Mouse (Mus musculus) frontal cortex, postnatal 14 days (tissue): ENCODE measurements around the gene Olfr340.
"Not testable (repeated sequence)": the region's sequence is repeated elsewhere in the genome, so short reads cannot be mapped to it uniquely, and the experiment has no call there.

Experiments used
- DNase-seq, 2 experiments: peaks; one replicate each; pipeline ENCODE4 v3.0.0; 2022; ENCODE audit warnings: low spot score in 2 of 2

Gene Olfr340

DNA sequence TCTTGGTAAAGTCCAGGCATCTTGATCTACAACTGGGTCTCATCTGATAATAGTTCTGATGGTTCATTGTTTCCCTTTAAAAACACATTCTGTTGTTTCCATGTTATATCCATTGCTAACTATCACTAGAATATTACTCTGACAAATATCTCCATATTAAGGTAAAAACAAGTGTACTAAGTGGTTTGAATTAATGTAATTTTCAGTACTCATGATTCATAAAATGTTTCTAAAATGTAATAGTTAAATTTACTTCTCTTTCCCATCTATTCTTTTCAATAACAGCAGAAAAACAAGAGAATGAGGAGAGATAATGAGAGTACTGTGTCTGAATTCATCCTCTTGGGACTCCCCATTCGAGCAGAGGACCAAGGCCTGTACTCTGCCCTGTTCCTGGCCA, at the start of gene Olfr340:
TSS of gene Olfr340 (plus strand) at position 301 of the 400 bp plus-strand sequence.
- DNase-seq = no peak

DNA sequence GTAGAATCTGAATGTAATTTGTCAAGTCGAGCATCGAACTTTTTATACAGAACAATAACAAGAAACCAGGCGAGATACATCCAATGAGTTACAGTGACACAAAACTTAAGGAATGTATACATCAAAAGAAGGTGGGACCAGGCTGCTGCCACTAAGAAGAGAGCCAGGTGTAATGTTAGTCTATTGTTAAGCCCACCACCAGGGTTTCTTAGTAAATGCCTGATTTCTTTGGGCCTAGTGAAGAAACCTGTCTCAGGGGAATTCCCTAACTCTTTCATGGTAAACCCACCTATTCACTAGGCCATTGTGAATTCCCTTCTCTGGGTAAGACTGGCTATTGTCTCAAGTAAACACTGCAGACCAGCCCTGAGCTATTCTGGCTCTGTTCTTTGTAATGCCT, 37.2 kb upstream of the Olfr340 start:
- DNase-seq = not testable (repeated sequence)

DNA sequence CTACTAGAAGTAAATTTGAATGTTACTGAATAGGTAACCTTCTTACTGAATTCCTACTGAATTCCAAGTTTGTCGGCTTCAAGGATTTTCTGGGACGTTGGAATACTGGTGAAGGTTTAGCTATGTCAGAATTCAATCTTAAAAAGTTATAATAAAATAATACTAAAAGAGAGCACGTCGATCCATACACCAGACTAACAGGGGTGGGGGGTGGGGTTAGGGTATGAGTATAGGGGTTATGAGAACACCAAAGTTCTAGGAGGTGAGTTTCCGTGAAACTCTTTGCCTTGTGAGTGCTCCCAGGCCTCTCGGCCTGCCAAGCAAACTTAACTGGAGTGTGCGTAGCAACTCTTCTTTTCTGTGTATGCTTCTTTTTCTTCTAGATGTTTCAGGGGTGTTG, 36.8 kb upstream of the Olfr340 start:
- DNase-seq = not testable (repeated sequence)

DNA sequence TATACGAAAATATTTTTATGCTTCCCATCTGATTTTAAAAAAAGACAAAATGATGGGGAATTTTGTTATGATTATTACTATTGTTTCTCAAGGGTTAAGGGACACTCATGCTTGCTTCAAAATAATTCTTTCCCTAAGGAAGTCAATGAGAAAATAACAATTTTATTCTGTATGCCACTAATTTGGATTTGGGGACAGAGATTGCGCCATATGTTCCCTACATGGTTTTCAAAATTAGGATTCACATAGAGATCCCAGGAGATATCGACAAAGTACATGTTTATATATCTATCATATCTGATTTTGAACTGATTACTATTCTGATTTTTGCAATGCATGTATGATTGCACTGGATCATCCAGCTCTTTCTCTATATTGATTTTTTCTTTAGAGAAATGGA, 33.7 kb upstream of the Olfr340 start, which contains the start of gene Olfr339:
TSS of gene Olfr339 (plus strand) at position 301 of the 400 bp plus-strand sequence.
- DNase-seq = no peak

DNA sequence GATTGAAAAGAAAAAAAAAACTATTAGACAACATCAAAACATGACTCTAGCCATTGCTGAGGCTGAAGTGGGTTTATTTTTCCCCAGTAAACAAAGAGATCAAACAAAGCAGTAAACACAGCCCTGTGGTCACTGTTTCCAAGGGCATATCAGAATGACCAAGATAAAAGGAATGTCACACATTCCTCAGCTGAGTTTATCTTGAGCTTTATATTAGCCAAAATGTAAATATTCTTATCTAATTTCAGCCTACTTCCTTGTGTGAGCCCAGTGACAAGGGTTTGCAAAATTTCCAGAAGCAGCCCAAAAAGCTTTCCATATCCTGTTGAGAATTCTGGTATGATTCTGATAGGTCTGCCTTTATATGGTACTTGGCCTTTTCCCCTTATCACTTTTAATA, 21.2 kb downstream of the Olfr340 start:
- no peak for DNase-seq

DNA sequence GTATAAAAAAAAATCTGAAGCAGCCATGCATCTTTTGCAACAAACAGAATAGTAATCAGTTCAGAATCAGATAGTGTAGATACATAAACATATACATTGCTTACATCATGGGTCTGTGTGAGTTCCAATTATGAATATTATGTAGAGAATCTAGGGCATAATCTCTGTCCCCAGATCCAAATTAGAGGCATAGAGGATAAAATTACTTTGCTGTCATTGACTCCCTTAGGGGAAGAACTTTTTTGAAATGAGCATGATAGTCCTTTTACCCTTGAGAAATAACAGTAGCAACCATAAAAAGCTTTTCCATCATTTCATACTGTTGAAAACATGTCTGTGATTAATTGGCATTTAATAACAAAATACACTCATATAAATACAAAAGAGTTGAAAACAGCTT, 30.0 kb downstream of the Olfr340 start, which contains the start of gene Olfr341:
TSS of gene Olfr341 (minus strand) at position 101 of the 400 bp plus-strand sequence.
- DNase-seq = no peak
